Mouse (Mus musculus) activated CD4-positive, CD25-positive, alpha-beta regulatory T cell, adult 4 months (primary cell): ENCODE results near the gene Ezh2. TPM values are rescaled to one million over a fixed set of nuclear protein-coding genes. Genes with fewer than 3 reads are reported as not detected.
A peak's percentile ranks its signal among the peaks of the same experiment; 100 is the strongest.
"Not testable (repeated sequence)": the region's sequence is repeated elsewhere in the genome, so short reads cannot be mapped to it uniquely, and the experiment has no call there.

Source experiments
- ATAC-seq: one replicate; pipeline ENCODE4 v1.8.0; 2017
- polyA plus RNA-seq, 2 experiments: library from polyadenylated mRNA; unstranded; fragments of 100-300 nt; shearing (Covaris generic); gene quantifications; one replicate each; pipeline ENCODE4 v1.2.1; 2017

Gene Ezh2
- 10 to 100 TPM; 47.7 to 50.9 TPM for polyA plus RNA-seq

- ATAC-seq, result peak; percentile 93
Measured at GRCm38 (mm10) chr6:47594926-47595623, at the start of gene Ezh2. Gene Ezh2 (minus strand): TSS chr6:47595341.

GRCm38 (mm10) chr6:47636527-47637076 lies 41.5 kb upstream of the Ezh2 start:
- ATAC-seq, result peak; percentile 89

DNA sequence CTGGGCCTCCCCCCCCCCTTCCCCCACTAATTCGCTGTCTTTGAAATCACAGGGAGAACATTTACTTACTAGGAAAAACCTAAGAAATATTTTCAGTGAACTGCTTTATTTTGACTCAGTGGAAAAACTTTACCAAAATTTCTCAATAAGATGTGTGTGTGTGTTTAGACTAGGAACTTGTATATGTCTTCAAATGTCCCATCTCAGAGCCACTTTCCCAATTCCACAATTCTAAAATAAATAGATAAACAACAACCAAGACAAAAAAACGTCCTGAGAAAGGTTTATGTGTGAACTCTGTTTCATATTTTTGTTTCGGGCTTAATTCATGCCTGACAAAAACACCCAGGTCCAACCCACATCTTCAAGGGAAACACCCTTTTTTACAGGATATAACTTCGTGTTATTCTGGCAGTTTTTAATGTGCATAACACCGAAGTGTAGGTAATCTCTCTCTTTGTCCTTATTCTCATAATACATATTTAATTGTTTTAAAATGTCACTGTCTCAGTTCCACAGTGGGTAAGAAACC lies 40.9 kb upstream of the Ezh2 start:
- peak; percentile 10 for ATAC-seq

GRCm38 (mm10) chr6:47635207-47635994 lies 40.3 kb upstream of the Ezh2 start:
- ATAC-seq, result no peak

DNA sequence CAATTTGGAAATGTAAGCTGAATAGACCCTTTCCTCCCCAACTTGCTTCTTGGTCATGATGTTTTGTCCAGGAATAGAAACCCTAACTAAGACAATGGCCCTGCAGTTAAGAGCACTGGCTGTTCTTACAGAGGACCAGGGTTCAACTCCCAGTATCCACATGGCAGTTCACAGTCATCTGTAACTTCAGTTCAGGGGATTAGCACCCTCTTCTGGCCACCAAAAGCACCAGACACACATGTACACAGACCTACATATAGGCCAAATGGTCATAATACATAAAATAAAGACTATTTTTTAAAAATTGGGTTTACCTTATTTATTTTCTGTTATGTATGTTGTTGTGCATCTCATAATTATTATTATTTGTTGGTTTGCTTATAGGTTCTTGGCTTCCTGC lies 38.3 kb upstream of the Ezh2 start:
- no peak for ATAC-seq

DNA sequence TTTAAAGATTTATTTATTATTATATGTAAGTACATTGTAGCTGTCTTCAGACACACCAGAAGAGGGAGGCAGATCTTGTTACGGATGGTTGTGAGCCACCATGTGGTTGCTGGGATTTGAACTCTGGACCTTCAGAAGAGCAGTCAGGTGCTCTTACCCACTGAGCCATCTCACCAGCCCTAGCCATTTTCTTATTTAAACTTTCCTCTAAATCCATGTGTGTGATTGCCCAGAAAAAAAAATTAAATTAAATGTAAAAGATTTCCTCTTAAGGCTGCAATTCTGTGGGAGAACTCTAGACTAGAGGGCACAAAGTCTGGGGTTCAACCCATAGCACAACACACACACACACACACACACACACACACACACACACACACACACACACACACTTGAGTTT lies 34.9 kb upstream of the Ezh2 start:
- ATAC-seq, result not testable (repeated sequence)

- no peak for ATAC-seq
Measured at GRCm38 (mm10) chr6:47627978-47628377, 32.8 kb upstream of the Ezh2 start.

GRCm38 (mm10) chr6:47626976-47627375 lies 31.8 kb upstream of the Ezh2 start:
- not testable (repeated sequence) for ATAC-seq

- peak; percentile 89 for ATAC-seq
Measured at GRCm38 (mm10) chr6:47621039-47621438, 25.9 kb upstream of the Ezh2 start.

- not testable (repeated sequence) for ATAC-seq
Measured at GRCm38 (mm10) chr6:47608306-47608705, 13.2 kb upstream of the Ezh2 start.

DNA sequence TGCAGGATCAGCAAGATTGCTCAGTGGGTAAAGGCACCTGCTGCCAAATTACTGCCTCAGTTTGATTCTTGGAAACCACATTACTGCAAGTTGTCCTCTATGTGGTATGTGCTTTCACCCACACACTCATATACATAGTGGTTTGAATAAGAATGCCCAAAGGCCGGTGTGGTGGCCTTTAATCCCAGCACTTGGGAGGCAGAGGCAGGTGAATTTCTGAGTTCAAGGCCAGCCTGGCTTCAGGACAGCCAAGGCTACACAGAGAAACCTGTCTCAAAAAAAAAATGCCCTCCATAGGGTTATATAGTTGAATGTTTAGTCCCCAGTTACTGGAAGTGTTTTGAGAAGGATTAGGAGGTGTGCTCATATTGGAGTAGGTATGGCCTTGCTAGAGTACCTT lies 6.8 kb upstream of the Ezh2 start:
- ATAC-seq, result no peak

DNA sequence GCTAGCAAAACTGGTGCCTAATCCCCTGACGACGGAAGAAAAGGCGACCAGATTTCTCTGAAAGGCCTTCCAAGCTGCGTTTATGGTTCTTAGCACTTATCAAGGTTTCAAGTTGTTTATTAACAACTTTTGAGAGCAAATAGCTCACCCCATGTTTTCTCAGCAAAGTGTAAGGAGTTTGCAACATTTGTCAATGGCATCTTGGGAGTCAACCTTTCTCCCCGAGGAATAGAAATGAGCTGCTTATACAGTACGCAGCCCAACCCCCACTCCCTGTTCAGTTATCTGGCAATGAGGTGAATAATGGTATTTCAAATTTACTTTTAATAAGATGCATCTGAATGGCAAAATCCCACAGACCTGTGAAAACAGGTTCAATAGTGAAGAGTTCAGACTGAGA lies 555 bp upstream of the Ezh2 start:
- no peak for ATAC-seq

- peak; percentile 40 for ATAC-seq
Measured at GRCm38 (mm10) chr6:47594141-47594835, 853 bp downstream of the Ezh2 start.

- no peak for ATAC-seq
Measured at GRCm38 (mm10) chr6:47593590-47593989, 1.6 kb downstream of the Ezh2 start.

DNA sequence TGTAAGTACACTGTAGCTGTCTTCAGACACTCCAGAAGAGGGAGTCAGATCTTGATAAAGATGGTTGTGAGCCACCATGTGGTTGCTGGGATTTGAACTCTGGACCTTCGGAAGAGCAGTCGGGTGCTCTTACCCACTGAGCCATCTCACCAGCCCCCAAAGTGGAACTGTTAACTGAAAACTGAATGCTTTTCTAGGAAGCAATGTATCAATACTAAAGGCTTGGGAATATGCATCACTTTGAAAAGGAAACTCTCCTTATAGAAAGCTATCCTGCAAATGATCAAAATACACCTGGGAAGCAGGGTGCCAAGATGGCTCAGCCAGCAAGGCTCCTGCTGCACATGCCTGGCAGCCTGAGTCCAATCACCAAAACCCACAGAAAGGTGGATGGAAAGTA lies 7.8 kb downstream of the Ezh2 start:
- not testable (repeated sequence) for ATAC-seq

DNA sequence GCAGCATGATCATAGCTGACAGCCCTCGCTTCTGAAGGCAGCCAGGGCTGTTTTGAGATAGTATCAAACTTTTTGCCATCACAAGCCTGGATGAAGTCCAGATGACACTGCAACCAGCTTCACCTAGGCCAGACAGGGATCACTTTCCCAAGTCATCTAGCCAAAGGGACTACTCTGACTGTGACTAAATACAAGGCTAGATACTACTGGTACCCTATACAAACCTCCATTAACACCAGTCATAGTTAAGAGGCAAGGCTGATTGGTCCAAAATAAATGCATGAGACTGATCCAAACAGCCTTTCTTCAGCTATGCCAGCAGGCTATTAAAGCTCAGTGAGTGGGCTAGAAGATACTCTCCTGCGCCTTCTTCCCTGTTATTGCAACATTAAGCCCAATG lies 22.3 kb downstream of the Ezh2 start:
- ATAC-seq, result no peak

- no peak for ATAC-seq
Measured at GRCm38 (mm10) chr6:47565326-47566035, 29.7 kb downstream of the Ezh2 start.

GRCm38 (mm10) chr6:47561426-47561825 lies 33.7 kb downstream of the Ezh2 start:
- peak; percentile 12 for ATAC-seq

DNA sequence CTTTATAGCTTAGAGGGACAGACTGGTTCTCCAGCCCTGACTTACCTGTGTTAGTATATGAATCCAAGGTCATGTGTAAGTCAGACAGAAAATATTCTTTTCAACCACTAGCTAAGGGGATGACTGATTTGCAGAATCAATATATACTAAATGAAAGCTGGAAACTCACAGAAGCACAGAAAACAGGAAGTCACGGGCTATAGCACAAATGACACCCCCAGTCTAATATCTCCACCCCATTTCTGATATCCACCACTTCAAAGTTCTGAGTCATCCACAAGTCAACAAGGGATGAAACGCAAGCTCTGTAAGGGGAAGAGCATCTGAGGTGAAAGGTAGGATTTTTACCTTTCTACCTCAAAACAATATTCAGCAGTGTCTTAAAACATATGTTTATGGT lies 34.3 kb downstream of the Ezh2 start:
- ATAC-seq, result peak; percentile 77

- ATAC-seq, result no peak
Measured at GRCm38 (mm10) chr6:47560407-47560806, 34.7 kb downstream of the Ezh2 start.

DNA sequence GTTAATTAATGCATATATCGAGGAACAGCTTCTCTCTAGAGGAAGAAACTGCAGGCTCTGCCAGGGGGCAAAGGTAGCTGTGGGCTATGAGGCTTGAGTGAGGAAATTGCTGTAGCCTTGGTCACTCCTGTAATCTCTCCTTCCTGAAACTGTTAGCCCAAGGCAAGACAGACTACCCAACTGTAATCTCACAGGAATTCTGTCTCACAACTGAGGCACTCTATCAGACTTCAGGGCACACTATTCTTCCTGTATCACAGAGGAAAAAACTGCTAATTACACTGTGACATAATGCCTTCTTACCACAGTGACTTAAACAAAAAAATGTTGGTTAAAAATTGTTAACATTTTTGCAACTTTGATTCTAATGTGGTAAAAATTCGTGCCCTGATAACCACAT lies 35.9 kb downstream of the Ezh2 start:
- no peak for ATAC-seq

DNA sequence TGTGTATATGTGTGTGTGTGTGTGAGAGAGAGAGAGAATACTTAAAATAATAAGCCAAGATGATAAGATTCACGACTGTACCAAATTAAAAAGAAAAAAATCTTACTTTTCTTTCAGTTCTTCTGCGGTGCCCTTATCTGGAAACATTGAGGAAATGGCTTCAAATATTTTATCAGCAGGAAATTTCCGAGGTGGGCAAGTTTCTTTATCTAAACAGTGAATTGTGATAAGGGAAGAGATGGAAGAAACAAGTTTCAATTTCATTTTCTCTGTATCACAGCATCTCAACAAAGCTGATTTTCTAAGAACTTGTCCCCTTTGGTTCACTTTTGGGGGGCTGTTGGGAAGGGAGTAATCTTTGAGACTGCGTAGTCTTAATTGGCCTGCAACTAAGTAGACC lies 42.9 kb downstream of the Ezh2 start:
- no peak for ATAC-seq
